Comparison of ENCODE assay signal across 23 mouse cellular contexts in the genomic region with DNA sequence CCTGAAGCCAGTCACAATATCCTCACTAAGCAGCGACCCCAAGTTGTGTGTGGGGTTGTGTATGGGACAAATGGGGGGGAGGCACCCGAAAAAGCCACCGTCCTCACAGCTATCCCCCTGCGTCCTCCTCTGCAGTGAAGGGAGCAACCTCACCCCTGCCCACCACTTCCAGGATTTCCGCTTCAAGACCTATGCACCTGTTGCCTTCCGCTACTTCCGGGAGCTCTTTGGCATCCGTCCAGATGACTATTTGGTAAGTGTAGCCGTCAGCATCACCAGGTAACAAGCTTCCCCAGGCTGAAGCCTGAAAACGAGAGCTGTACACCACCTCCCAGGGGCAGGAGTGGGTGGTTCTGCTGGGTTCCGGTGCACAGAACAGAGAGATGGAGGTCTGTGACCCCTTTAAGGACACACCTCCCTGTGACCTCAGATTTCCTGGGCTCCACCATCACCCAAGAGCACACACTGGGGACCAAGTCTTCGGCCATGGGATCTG. TPM values are rescaled to one million over a fixed set of nuclear protein-coding genes. Genes with fewer than 3 reads are reported as not detected.
"Had no signal": no experiment of that assay in that cellular context is flagged by ENCODE, and none has a peak within 500 bp of the region (broad histone marks: within the 10 kb centered on the region; RNA-seq: fewer than 3 reads in every experiment).

No protein-coding gene starts in this region.

- H3K27ac ChIP-seq: kidney, postnatal 0 days; limb, embryonic 12.5 days; limb, embryonic 15.5 days; liver, embryonic 14.5 days; macrophage; midbrain, embryonic 12.5 days; midbrain, embryonic 15.5 days; neural tube, embryonic 12.5 days; neural tube, embryonic 15.5 days; stomach, postnatal 0 days had no signal

- H3K4me3 ChIP-seq: limb, embryonic 12.5 days; limb, embryonic 15.5 days; midbrain, embryonic 12.5 days; midbrain, embryonic 15.5 days; neural tube, embryonic 12.5 days; neural tube, embryonic 15.5 days had no signal

- DNase-seq: kidney, adult 2 months; kidney, postnatal 25 days; left cerebral cortex, postnatal 4 days; liver, postnatal 0 days; lung, embryonic 14.5 days; right cerebral cortex, postnatal 14 days; right cerebral cortex, postnatal 4 days; thymus, adult 2 months; thymus, postnatal 14 days; thymus, postnatal 4 days had no signal

RNA-seq across cellular contexts. Expression of gene Tbxa2r, which starts 22.3 kb away (rescaled TPM):
- polyA plus RNA-seq: macrophage had no signal

RNA-seq across cellular contexts. Expression of gene Gipc3, which starts 36.8 kb away (rescaled TPM):
- total RNA-seq: megakaryocyte, adult 5-6 weeks had no signal
- polyA plus RNA-seq: liver, embryonic 11.5 days; macrophage; midbrain, embryonic 12.5 days; midbrain, embryonic 15.5 days; neural tube, embryonic 12.5 days; neural tube, embryonic 15.5 days; stomach, embryonic 14.5 days had no signal
